Mouse (Mus musculus) retina, adult 2 months (tissue): ENCODE data around the gene Gadd45a.

Experiments
- DNase-seq: peaks from one replicate; pipeline ENCODE4 v3.0.0-alpha.2; 2012; ENCODE audit warnings: low read depth, low spot score

Gene Gadd45a

GRCm38 (mm10) chr6:66986063-66986462 lies 51.2 kb downstream of the Gadd45a start:
- DNase-seq: no peak

GRCm38 (mm10) chr6:66985500-66985899 lies 51.8 kb downstream of the Gadd45a start:
- no peak for DNase-seq
